Mouse (Mus musculus) gastrocnemius, postnatal 10 days (tissue): ENCODE results near the gene Gm42906. TPM values are rescaled to one million over a fixed set of nuclear protein-coding genes. Genes with fewer than 3 reads are reported as not detected.

ENCODE experiments used
- DNase-seq: peaks from one replicate; pipeline ENCODE4 v3.0.0; 2021; ENCODE audit warnings: mixed read lengths
- total RNA-seq, 2 experiments: library from RNA; stranded (reverse); gene quantifications; 2 replicates each; pipeline ENCODE4 v1.2.3; 2021

Gene Gm42906
- total RNA-seq, 2 experiments from 2014 or later, result 3.0 to 3.1 TPM

DNA sequence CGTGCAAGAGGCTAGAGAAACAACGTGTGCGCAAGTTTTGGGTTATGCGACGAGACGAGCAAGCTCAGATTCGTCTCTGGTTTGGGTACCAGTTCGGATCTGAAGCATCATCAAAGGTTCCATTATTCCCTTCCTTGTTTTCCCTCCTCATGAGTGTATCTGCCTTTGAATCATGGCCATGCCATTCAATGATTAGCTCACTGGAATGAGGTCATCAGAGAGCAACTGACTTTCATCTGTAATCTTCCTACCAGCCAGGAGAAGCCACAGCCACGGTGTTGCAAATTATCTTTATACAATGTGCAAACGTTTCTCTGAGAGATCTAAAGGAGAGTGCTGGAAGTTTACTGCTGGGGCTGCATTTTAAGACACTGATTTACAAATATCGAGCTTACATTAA lies 240.6 kb downstream of the Gm42906 start:
- DNase-seq, result no peak

DNA sequence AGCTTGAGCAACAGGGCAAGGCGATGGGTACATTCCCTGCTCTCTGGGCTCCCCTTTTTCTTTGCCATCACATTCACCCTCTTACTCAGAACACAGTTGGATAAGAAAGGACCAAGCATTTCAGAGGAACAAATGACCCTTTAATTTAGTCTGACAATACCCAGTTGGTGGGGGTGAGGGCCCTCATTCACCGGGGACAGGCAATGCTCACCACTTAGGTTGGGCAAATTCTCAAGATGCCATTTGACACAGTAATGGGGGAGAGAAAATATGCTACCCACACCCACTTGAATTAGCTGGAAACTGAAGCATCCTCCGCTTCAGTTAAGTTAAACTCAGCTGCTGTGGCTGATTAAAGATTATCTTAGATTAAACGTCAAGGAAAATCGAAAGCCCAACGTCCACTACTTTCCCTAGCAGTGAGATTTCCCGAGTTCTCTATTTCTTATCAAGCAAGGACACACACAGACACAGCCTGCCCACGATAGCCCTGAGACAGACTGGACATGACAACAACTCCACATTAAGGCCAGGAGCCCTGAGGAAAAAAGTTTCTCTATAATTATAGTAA lies 242.6 kb downstream of the Gm42906 start:
- DNase-seq, result no peak

DNA sequence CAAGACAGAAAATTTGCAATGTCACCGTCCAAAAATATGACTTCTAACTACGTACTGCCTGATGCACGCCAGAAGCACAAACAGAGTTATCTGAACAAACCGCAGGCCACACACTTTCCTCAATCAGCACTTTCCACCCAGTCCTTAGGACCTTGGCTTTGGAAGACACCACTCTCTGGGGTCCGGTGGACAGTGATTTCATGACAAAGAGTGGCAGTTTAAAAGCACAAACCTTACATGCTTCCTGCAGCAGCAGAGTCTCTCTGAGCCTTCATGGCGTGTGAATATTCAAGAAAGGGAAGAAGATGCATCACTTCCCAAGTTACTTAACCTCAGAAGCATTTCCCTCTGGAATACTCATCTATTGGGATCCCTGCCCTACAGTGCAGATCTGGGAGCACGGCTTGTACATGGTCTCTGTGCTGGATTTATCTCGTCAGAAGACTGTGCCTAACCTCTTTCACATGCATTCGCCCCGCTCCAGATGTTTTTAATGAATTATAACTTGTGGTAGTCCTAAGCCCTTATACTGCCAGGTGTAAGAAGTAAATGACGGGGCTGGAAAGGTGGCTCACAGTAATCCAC lies 244.2 kb downstream of the Gm42906 start:
- no peak for DNase-seq

DNA sequence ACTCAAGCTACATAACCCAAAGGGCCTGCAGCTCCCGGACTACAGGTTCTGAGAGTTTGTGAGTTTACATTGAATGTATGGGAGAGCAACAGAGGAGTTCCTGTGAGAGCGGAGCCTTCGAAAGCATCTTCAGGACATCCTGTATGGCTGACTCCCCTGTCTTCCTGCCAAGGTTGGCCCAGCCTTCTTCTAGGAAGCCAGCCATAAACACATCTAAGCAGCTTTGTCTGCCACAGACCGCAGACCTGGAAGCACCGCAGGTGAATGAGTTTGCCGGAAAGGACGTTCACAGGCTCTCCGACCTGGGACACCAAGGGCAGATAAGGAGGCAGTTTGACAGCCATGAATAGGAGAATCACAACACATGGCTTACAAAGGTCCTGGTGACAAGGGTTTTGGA lies 246.7 kb downstream of the Gm42906 start:
- DNase-seq, result no peak

DNA sequence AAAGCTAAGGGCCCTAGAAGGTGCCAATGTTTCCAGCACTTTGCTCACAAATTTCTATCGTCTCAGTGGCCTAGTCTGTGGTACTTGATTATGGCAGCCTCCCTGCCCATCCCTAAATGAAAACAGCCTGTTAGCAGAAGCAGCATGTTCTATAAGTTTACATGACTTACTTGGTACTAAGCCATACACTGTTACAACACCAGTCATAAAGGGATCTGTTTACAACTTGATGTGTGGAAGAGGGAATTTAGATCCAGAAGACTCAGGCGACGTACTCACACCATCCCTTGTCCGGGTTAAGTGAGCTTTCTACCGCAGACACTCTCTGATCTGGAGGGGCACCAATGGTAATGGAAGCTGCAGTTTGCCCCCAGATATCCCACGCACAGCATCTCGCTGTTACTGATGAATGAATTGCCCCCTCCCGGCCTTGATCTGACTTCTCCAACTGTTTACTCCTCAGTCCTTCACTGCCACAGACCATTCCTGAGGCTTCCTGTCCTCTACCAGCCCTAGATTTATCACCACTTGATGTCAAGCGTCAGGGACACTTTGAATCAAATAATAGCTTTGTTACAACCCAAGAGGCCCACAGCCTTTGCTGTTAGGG lies 247.7 kb downstream of the Gm42906 start:
- DNase-seq, result no peak

DNA sequence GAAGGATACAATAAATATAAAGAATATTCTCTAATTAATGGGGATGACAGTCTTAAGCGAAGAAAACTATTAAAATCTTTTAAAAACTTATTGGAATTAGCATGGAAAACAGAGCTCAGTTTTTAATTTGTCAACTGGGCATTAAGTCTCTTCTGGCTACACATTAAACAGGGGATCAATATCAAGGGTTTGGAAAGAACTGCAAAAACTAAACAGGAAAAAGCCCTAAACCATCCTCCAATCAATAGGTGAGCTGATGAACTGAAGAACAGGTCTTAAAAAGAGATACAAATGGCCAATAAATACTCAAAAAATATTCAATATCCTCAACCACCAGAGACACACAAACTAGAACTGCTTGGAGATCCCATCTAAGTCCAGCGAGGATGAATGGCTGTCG lies 250.8 kb downstream of the Gm42906 start:
- DNase-seq, result no peak

DNA sequence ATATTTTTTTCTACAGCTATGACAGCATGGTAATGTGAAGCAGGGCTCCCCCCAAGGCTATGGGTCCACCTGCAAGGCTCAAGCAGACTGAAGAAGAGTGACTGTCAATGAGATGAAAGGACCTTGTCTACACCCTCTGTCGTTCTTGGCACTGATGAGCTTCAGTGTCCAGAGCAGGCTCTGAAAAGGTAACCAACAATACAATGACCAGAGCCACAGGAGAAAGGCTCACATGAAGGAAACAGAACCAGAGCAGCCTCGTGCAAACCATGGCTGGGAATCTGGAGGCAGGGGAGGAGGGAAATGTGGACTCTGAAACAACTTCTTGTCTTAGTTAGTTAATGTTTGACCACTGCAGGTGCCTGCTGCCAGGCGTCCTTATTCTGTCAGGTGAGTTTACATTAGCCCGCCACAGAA lies 252.1 kb downstream of the Gm42906 start:
- no peak for DNase-seq

DNA sequence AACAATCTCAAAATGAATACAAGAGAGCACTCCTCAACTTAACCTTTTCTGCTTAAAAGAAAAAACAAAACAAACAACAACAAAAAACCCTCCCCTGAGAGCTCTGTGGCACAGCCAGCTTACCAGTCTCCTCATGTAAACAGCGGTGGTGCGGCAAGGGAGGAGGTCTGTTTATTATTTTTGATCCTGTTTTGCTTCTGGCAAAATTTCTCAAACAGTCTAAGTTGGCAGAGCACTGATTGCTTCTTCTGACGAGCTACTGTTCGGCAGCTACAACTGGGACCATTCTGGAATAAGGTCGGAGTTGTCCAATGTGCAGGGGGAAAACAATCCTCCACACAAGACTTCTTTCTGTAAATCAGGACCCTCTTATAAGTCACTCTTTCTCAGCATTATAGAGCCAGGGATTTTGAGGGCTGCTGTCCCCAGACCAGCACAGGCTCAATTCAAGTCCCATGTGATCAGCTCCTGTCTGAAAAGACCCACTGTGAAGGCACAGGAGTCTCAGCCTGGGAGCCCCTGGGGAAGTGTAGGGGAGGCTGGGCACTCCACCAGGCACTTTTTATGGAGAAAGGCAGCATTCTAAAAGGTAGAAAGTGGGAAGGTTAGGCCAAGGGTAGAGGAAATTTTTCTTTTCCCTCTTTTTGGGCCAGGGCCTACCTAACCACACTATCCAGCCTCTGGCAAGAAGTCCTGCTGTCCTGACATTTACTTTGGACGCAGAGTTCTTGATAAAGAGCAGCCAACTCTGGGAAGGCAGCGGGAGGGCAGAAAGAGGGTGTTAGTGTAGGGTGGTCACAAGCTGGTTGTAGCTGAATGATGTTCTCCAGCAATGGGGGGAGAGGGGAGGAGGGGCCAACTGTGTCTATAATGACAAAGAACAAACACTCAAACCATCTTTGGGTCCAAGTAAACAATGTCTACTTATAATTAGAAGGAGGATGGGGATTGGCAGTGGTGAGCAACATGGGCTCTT lies 253.2 kb downstream of the Gm42906 start:
- no peak for DNase-seq

DNA sequence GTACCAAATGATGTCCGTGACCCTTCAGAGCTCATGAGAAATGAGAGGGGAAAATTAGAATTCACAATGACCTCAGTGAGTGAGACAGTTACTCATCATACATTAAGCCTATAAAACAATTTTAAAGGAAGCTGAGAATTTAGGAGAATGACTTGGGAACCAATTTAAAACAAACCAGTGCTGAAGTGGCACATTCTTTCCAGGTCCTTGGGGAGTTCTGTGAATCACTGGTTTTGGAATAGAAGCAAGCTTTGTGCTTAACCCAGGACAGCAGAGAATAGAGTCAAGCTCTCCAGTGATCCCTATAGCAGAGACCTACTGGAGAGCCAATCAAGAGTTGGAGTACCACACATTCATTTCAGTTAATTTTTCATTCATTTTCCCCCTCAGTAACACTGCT lies 254.2 kb downstream of the Gm42906 start:
- DNase-seq, result no peak

DNA sequence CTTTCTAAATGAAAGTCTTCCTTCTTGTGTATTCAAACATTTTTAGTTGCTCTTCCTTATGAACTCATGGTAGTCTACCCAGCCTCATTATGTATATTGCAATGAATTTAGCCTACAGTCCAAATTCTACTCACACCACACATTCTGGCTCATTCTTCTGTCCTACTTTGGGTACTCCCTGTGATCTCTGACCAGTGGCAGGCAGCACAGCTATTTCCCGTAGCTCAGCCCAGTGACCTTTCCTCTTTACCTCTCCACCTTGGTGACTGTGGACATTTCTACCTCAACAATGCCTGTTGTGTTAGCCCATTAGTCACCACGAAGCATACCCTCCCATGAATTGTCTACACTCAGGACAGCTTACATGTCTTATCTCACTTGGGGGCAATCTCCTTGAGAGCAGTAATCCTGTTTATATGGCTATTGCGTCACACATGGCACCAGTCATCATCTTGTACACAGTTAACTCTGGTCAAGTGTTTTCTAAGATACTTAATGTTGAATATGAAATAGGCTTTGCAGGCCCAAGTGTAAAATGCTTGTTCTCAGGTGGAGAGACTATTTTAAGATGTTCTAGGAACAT lies 257.7 kb downstream of the Gm42906 start:
- no peak for DNase-seq

DNA sequence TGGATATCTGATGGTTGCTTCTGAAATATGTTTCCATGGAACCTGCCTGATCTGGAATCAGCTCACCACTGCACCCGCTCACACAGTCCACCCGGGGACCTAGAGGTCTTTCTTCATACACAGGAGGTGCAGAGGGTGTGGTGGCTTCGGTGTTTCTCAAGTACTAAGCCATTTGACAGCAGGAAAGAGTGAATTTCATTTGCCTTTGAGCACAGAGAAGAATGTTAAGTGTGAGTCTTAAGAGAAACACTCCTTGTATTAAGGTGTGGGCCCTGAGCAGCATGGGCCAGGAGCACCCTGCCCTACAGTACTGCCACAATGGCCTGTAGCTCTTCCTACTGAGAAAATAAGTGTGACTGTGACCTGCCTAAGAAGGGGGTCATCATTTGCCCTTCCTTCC lies 259.8 kb downstream of the Gm42906 start:
- DNase-seq, result no peak

DNA sequence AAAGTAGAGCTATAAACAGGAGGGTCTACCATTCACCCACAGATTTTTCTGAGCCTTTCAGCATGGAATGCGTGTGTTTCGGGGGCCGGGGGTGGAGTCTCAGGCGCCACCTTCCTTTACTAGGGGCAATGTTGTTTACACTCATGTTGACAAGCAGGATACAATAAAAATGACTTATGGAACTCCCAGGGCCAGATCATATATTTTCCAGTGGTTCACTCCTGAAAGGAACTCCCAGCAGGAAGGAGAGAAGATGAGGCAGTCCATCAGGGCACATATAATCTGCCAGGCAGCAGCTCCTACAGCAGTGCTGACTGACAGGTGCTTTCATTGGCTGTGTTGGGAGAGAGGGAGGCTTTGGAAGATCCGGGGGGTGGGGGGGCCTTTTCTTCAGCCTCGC lies 260.3 kb downstream of the Gm42906 start:
- DNase-seq, result no peak

DNA sequence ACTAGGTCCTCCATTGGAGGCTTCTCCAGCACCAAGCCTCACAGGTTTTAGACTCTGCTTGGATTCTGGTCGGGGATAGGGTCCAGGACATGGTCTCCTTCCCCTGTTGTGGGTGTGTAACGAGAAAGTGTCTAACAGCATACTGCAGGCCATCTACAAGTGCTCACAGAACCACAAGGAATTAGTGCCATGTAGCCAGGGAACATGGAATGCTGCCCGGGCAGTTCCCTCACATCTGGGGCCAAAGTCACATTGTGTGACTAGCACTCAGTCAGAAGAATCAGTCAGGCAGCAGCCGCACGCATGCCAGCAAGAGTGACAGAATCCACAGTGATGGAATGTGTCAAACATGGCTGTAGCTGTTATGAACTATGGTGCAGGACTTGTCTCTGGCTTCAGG lies 261.7 kb downstream of the Gm42906 start:
- DNase-seq, result peak; percentile 25

DNA sequence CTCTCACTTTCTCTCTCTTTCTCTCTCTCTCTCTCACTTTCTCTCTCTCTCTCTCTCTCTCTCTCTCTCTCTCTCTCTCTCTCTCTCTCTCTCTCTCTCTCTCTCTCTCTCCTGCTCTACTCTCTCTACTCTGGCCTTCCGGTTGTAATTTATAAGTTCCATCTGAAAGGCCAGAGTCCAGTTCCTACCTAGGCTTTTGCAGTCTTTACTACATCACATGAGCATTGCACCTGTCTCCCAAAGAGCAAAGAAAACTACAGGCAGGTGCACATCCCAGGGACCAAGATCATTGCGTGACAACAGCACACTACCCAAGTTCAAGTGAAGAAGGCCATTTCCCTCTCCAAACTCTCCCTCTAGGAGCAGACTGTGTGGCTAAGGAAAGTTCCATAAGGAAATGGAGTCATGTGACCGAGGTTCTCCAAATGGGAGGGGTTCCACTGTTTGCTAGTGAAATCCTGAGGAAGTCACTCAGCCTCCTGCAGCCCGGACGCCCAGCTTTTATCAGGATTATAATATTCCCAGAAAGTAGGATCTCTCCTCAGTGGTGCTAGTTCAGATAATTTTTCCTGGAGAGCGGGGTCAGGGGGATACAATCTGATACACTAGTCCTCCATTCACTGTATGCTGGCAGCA lies 262.5 kb downstream of the Gm42906 start:
- no peak for DNase-seq

DNA sequence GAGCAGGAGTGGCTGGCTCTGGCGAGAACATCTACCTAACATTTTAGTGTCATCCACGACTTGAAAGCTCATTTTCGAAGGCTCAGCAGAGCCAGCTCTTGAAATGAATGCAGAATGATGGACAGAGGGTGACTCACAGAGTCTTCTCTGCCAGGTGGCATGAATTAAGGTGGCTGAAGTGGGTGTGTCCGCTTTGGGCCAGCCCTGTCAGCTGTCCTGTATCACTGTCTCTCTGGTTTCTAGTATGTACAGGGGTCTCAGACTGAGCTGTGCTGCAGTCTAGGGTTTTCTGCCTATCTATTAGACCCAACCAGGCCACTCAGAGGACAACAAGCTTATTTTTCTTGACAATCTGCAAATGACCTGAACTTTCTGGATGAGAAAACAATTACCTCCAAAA lies 263.1 kb downstream of the Gm42906 start:
- DNase-seq, result no peak

DNA sequence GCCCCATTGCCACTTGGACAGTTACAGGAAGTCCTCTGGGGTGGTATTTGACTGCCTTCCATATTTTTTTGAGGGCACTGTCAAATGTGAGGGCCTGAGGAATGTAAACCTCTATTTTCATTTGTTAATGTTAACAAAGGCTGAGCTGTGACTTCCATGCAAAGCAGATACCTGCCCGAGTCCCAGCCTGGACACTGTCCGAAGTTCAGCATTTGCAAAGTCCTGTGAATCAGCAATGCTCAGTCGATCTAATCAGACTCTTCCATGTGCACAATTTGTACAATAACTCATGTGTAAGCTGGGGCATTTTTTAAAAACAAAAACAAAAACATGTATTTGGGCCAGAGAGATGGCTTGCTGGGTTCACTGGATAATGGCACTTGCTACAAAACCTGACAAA lies 265.3 kb downstream of the Gm42906 start:
- DNase-seq, result no peak

DNA sequence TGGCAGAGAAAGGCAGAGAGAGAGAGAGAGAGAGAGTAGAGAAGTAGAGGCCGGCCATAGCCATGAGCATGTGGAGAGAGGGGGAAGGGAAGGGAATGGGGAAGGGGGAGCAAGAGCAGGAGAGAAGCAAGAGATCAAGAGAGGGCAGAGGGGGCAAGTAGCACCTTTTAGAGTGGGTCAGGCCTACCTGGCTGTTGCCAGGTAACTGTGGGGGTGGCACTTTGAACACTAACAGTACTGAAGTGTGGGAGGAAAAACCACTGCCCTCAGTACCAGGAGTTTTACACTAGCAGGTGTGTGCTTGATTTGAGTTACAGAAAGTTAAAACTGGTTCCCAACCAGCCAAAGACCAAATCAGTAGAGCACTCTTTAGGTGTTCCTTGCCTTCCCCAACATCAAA lies 272.7 kb downstream of the Gm42906 start:
- DNase-seq, result no peak

DNA sequence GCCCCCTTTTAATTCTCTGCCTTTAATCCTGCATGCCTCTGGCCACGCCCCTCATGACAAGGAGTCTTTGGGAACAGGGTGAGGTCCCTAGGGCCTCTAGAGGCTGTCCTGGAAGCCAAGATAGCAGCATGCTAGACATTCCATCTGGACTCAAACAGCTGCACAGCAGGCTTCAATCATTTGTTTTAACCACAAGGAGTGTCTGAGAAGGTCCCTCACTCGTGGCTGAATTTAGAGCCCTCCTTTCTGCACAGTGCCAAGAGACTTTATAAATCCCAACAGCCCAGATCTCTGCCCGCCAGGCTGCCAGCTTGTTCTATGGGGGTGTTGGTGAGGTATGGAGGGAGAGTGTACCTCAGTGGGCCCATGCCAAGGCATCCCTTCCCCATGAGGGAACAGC lies 273.2 kb downstream of the Gm42906 start:
- DNase-seq, result no peak

DNA sequence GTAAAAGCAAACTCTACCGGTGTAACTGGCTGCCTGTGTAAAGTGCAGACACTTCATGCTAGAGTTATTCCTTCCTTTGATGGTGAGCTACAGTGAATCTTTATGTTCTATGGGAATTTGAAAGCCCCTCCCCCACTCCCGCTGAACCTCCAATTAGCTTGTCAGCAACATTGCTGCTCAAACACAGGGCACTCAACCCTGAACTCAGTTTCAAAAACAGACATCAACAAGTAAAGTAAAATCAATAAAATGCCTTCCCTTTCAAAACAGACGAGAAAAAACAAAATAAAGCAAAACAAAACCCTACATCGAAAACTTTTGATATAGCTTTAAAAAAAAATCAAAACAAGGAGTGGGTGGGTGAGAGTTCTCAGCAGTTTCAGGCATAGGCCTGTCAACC lies 273.9 kb downstream of the Gm42906 start:
- DNase-seq, result no peak

DNA sequence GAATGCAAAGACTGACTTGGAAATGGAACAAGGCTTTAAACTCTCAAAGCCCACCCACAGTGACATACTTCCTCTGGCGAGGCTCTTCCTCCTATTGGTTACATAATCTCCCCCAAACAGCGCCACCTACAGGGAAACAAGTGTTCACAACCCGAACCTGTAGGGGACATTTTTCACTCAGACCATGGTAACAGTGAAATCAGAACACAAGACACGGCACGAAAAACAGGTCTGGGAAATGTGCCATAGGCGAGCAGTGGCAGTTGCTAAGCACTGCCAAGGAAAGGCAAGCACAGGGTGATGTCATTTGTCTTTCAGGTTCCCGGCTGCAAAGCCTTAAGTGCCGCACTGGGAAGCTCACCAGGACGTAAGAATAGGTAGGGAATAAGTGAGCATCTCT lies 276.4 kb downstream of the Gm42906 start:
- DNase-seq, result no peak

DNA sequence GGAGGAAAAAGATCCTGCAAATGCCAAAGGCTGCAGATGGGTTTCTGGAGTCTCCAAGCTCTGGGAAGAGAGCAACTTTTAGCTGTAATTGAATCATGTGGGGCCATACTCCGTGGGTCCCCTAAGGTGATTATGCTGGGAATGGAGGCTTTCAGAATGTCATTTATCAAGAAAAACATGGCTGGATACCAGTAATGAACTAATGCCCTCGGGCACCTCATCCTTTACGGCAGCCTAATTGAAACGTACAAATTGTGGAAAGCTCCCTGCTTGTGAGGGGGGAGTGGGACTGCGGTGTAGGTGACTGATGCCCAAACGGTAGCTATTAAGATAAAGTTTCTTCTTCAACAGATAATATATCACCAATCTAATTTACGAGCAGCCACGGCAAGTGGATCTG lies 278.5 kb downstream of the Gm42906 start:
- DNase-seq, result no peak

DNA sequence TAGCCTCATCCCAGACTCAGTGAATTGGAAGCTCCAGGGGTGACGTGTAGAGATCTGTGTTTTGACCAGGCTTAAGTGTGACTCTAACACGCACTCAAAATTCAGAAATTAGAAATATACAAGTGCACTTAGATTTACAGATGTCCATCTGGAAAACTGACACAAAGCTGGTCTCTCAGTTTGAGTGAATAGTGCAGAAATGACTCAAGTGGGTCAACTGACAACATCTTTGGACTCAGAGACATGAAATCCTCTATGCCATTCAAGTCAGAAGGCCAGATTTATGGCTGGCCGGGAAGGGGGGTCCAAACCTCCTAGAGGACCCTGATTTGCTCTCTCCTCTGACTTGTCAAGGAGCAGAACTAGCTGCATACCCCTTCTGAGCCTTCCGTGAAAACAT lies 279.9 kb downstream of the Gm42906 start:
- DNase-seq, result no peak
